Mouse (Mus musculus) left cerebral cortex, adult 6 months (tissue): ENCODE results near the gene Hoxc6. TPM values are rescaled to one million over a fixed set of nuclear protein-coding genes. Genes with fewer than 3 reads are reported as not detected.

Experiments used
- long read RNA-seq, 2 experiments: library from polyadenylated mRNA; unstranded; transcript quantifications; one replicate each; pipeline ENCODE4 v2.0.0; 2019 to 2020
- polyA plus RNA-seq: library from polyadenylated mRNA; unstranded; fragments of <200 nt; fragmentation: Nextera tagmentation; gene quantifications from 2 replicates; pipeline ENCODE4 v1.2.3, GENCODE M21; 2021

Gene Hoxc6
- not detected in 2 replicates for polyA plus RNA-seq
- long read RNA-seq, experiment 1 = 0 reads
- long read RNA-seq, experiment 2 = 0 reads

DNA sequence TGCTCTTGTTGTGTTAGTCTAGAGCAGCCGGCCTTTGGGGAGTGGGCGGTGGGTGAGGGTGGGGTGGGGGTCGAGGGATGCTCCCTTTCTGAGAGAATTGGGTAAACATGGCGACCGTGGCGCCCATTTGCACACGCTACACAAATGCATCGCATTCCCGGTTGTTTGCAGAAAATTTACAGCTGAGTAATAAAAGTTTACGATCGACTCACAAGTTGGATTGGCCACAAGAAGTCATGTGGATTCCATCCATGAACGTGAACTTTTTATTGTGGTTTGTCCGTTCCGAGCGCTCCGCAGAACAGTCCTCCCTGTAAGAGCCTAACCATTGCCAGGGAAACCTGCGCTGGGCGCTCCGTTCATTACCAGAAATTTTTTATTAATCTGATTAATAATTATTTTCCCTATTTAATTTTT lies at the start of gene Hoxc6:
TSS of gene Hoxc6 (plus strand) at position 319 of the 417 bp plus-strand sequence.

DNA sequence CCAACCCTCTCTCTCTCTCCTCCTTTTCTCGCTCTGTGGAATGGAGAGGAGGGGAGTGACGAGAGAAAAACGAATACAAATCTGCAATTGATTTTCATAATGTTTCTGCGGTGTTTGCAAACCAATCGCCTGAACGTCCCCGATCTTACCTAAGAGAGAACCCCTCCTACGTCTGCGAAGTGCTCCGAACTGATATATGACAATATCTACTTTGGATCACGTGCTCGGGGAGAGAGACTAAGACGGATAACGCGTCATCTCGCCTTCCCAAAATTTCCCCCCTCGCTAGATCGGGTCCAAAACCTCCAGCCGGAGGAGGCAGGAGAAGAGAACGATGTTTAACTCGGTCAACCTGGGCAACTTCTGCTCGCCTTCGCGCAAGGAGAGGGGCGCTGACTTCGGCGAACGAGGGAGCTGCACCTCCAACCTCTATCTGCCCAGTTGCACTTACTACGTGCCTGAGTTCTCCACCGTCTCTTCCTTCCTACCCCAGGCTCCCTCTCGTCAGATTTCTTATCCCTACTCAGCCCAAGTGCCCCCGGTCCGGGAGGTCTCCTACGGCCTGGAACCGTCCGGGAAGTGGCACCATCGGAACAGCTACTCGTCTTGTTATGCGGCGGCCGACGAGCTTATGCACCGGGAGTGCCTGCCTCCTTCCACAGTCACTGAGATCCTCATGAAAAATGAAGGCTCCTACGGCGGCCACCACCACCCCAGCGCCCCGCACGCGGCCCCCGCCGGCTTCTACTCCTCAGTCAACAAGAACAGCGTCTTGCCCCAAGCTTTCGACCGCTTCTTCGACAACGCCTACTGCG lies 43.7 kb upstream of the Hoxc6 start, which contains the start of gene Hoxc11:
TSS of gene Hoxc11 (plus strand) at position 236 of the 815 bp plus-strand sequence.

DNA sequence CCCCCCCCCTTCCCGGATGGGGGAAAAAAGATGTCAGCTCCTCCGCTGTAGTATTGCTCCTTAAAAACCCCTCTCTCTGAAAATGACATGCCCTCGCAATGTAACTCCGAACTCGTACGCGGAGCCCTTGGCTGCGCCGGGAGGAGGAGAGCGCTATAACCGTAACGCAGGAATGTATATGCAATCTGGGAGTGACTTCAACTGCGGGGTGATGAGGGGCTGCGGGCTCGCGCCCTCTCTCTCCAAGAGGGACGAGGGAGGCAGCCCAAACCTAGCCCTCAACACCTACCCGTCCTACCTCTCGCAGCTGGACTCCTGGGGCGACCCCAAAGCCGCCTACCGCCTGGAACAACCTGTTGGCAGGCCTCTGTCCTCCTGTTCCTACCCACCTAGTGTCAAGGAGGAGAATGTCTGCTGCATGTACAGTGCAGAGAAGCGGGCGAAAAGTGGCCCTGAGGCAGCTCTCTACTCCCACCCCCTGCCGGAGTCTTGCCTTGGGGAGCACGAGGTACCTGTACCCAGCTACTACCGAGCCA lies 31.2 kb upstream of the Hoxc6 start, which contains the start of gene Hoxc10:
TSS of gene Hoxc10 (plus strand) at position 21 of the 536 bp plus-strand sequence.

DNA sequence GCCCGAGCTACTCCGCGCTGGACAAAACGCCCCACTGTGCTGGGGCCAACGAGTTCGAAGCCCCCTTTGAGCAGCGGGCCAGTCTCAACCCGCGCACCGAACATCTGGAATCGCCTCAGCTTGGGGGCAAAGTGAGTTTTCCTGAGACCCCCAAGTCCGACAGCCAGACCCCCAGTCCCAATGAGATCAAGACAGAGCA lies 30.8 kb upstream of the Hoxc6 start, which contains the start of gene Hoxc5:
TSS of gene Hoxc5 (plus strand) at position 132 of the 199 bp plus-strand sequence.

DNA sequence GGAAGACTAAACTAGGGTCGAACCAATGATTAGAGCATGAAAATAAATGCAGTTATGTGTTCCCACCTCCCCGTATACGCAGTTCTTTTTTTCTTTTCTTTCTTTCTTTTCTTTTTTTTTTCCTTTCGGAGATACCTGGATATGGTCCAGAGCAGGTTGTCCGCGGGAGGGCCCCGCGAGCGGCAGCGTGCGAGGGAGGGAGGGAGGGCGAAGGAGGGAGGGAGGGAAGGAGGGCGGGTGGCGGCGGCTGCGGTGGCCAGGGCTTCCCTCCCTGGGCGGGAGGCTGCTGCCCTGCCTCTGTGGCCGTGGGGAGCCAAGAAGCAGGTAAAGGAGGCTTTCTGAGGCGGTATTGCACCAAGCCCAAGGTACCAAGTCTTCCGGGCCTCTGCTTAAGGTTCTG lies 21.9 kb upstream of the Hoxc6 start, which contains the start of gene Hoxc9:
TSS of gene Hoxc9 (plus strand) at position 269 of the 400 bp plus-strand sequence.

DNA sequence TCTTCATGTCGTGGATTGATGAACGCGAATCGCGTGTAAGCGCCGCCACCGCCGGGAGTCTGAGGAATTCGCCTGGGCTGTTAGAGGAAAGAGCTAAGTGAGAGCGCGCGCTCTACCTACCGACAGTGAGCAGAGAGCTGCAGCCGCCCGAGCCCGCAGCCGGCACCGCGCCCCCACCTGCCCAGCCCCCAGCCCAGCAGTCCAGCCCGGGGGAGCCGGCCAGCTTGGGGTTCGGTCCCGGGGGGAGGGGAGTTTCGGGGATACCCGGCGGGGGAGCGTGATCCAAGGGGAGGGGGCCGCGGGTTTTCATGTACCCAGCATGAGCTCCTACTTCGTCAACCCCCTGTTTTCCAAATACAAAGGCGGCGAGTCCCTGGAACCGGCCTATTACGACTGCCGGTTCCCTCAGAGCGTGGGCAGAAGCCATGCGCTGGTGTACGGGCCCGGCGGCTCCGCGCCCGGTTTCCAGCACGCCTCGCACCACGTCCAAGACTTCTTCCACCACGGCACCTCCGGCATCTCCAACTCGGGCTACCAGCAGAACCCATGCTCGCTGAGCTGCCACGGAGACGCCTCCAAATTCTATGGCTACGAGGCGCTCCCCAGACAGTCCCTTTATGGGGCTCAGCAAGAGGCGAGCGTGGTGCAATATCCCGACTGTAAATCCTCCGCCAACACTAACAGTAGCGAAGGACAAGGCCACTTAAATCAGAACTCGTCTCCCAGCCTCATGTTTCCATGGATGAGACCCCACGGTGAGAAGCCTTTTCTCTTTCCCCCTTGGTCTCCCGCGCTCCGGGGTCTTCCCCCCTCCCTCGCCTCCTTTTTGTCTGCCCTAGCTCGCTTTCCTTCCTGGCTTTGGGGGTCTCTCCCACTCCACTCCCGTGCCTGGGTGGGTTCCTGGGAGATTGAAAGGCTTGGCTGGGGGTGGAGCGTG lies 7.3 kb upstream of the Hoxc6 start, which contains the start of gene Hoxc8:
TSS of gene Hoxc8 (plus strand) at position 147 of the 937 bp plus-strand sequence.

DNA sequence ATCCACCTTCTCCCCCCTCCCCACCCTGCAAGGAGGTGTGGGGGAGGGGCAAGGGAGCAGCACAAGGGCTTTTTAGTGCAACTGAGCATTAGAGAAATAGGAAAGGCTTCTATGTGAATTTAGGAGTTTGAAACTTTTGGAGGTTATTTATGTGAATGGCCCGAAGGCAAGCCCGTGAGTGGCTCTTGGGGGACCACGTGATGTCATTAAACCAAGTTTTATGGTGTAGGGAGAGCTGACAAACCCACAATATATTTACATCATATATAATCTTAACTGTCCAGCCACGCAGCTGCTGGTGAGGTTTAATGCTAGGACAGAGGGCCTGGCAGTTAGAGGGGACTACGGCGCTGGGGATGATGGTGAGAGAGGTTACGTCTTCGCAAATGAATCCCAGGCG lies 20.6 kb downstream of the Hoxc6 start, which contains the start of gene Hoxc4:
TSS of gene Hoxc4 (plus strand) at position 299 of the 400 bp plus-strand sequence.

Other genes starting within 250 kb of the Hoxc6 start
- not detected in 2 replicates for gene Hoxc13, start 77.2 kb upstream of the Hoxc6 start, polyA plus RNA-seq
- not detected in 2 replicates for gene Hoxc12, start 61.5 kb upstream of the Hoxc6 start, polyA plus RNA-seq
- gene Hoxc11, start 43.8 kb upstream of the Hoxc6 start, polyA plus RNA-seq = not detected in 2 replicates
- gene Hoxc10, start 31.5 kb upstream of the Hoxc6 start, polyA plus RNA-seq = not detected in 2 replicates
- not detected in 2 replicates for gene Hoxc5, start 30.8 kb upstream of the Hoxc6 start, polyA plus RNA-seq
- gene Hoxc9, start 21.8 kb upstream of the Hoxc6 start, polyA plus RNA-seq = not detected in 2 replicates
- not detected in 2 replicates for gene Hoxc8, start 7.7 kb upstream of the Hoxc6 start, polyA plus RNA-seq
- gene Hoxc4, start 20.7 kb downstream of the Hoxc6 start, polyA plus RNA-seq = not detected in 2 replicates
- 7.0 and 8.6 TPM in 2 replicates for gene Smug1, start 168.8 kb downstream of the Hoxc6 start, polyA plus RNA-seq
- 74.5 and 90.8 TPM in 2 replicates for gene Cbx5, start 241.6 kb downstream of the Hoxc6 start, polyA plus RNA-seq
- 238 and 289 TPM in 2 replicates for gene Hnrnpa1, start 242.2 kb downstream of the Hoxc6 start, polyA plus RNA-seq